Mouse (Mus musculus) gastrocnemius, adult 18-20 months (tissue): Measurements from ENCODE around the gene Lca5l. TPM values are rescaled to one million over a fixed set of nuclear protein-coding genes. Genes with fewer than 3 reads are reported as not detected.
"Not testable (repeated sequence)": the region's sequence is repeated elsewhere in the genome, so short reads cannot be mapped to it uniquely, and the experiment has no call there.

ENCODE experiments used
- DNase-seq: peaks from one replicate; pipeline ENCODE4 v3.0.0; 2021; ENCODE audit warnings: low spot score
- total RNA-seq, 2 experiments: library from RNA; stranded (reverse); gene quantifications; 2 replicates each; pipeline ENCODE4 v1.2.3; 2021

Lca5l gene
- total RNA-seq, 2 experiments from 2014 or later = 0.55 to 0.73 TPM

DNA sequence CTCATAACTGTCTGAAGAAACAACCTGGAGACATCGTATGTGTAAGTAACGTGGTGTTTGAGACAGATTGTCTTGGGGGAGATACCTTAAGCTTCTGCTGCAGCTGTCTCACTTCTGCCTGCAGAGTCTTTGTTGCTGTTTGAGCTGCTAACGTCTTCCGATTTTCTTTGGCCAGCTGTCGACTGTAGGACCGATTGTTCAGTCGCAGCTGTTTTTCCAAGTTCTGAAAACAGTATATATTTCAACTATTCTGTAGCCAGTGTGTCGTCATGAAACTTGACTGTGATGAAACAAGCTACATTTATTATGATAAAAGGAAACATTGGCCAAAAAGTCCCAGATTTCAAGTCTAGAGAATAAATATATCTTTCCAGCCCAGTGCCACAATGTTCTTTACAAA lies 18.4 kb downstream of the Lca5l start:
- no peak for DNase-seq

GRCm38 (mm10) chr16:96168837-96169236 lies 23.2 kb downstream of the Lca5l start:
- DNase-seq = no peak

GRCm38 (mm10) chr16:96165723-96166264 lies 26.3 kb downstream of the Lca5l start:
- DNase-seq = no peak

DNA sequence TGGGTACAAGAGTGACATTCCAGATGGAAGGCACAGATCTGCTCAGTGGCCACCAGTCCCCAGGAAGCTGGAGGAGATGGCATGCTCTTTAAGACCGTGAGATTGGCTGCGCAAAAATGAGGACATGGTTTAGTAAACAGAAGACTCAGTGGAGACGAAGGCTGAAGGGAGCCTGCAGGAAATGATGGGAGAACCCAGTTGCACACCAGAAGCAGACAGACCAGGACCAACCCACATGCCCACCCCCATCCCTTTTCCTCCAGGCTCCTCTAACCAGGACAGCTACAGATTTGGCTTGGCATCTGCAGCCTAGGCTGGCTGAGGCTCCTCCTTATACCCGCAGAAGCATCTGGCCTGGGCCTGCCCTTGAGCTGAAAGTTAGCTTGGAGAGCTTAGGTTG lies 30.7 kb downstream of the Lca5l start:
- no peak for DNase-seq

GRCm38 (mm10) chr16:96160927-96161326 lies 31.1 kb downstream of the Lca5l start:
- DNase-seq = no peak

GRCm38 (mm10) chr16:96159794-96160346 lies 32.2 kb downstream of the Lca5l start:
- no peak for DNase-seq

- peak; percentile 56 for DNase-seq
Measured at GRCm38 (mm10) chr16:96159091-96159731, 32.9 kb downstream of the Lca5l start.

DNA sequence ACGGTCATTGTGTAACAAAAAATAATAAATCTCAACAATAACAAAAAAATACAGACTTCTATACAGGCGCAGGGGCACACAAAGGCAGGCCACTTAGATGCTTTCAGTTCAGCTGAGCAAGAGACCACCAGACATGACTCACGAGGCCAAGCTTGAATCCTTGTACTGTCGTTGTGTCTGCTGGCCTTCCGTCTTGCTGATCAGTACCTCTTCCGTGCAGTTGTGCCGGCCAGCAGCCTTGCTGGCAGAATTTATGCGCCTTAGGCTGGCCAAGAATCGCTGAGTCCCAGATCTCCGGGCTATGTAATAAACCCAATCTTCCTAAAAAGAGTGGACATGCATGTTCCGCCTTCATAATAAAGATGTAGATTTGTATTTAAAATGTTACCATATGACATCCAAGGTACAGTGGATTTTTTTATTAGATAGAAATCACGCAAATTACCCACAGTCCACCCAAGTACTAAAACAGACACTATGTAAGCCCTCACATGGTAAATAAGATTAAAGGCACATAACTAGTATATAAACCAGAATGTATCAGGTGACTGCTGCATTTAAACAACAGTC lies 33.5 kb downstream of the Lca5l start:
- no peak for DNase-seq

DNA sequence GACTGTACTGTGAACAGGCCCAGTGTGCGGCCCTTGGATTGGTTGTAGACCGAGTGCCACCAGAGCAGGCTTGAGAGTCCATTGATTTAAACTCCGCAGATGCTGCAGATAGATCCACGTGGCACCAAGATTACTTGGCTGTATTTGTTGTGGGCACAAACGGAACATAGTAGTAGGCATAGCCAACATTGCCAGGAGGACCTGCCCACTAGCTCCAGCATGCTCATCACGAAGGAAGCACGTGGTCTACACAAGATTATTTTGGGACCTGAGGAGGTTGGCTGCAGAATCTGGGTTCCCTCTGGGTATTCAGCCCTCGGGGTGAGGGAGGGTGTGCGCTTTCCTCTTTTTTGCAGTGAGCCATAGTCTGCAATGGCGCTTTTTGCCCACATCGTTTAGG lies 34.9 kb downstream of the Lca5l start:
- DNase-seq = peak; percentile 41

- no peak for DNase-seq
Measured at GRCm38 (mm10) chr16:96156019-96156418, 36.1 kb downstream of the Lca5l start.

DNA sequence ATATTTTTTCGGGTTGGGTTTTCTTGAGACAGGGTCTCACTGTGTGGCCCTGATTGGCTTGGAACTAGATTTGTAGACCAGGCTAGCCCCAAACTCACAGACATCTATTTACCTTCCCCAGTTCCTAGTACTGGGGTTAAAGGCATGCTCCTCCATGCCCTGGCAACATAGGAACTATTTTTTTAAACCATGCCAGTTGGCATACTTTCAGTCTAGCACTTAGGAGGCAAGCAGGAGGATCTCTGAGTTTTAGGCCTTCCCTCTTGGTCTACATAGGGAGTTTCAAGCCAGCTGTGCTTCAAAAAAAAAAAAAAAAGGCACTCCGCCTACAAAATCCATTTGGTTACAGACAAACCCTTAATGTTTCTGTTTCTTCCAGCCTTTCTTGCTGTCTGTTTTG lies 37.6 kb downstream of the Lca5l start:
- DNase-seq = no peak

DNA sequence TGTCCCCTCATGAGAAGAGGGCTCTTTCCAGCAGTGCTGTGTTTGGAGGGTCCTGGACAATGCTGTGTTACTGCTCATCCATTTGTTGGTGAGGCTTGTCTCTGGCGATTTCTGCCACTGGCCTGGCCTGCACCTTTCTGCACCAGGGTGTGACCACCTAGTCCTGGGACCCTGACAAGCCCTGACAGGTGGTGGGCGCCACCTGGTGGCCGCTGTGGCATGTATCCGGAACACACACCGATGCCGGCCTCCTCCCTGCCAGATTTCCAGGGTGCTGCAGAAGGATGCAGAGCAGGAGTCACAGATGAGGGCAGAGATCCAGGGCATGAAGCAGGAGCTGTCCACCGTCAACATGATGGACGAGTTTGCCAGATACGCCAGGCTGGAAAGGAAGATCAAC lies 40.5 kb downstream of the Lca5l start:
- peak; percentile 66 for DNase-seq

DNA sequence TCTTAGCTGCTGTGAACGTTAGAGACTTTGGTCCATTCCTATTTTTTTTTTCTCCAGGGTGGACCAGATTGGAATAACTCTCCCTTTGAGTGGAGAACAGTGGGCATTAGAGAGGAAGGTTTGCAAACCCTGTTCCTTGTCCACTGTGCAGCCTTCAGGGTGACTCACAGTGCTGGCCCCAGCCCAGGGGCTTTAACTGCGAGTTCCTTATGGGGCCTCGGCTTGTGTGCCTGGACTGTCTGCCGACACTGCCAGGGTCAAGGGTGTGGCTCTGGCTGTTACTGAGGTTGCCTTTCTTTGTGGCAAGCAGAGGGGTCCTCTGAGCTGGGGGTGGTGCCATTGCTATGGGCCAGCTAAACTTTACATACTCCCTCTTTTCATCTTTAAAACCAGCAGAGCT lies 41.1 kb downstream of the Lca5l start:
- no peak for DNase-seq

GRCm38 (mm10) chr16:96149311-96149710 lies 42.8 kb downstream of the Lca5l start:
- DNase-seq = no peak

GRCm38 (mm10) chr16:96148834-96149233 lies 43.2 kb downstream of the Lca5l start:
- DNase-seq = no peak

- DNase-seq = no peak
Measured at GRCm38 (mm10) chr16:96145814-96146213, 46.3 kb downstream of the Lca5l start.

- peak; percentile 100 for DNase-seq
Measured at GRCm38 (mm10) chr16:96145110-96145800, 46.8 kb downstream of the Lca5l start, which contains the start of gene Wrb. Gene Wrb (plus strand): TSS chr16:96145407.

GRCm38 (mm10) chr16:96144748-96145109 lies 47.3 kb downstream of the Lca5l start:
- not testable (repeated sequence) for DNase-seq

- DNase-seq = no peak
Measured at GRCm38 (mm10) chr16:96128466-96128865, 63.6 kb downstream of the Lca5l start.

DNA sequence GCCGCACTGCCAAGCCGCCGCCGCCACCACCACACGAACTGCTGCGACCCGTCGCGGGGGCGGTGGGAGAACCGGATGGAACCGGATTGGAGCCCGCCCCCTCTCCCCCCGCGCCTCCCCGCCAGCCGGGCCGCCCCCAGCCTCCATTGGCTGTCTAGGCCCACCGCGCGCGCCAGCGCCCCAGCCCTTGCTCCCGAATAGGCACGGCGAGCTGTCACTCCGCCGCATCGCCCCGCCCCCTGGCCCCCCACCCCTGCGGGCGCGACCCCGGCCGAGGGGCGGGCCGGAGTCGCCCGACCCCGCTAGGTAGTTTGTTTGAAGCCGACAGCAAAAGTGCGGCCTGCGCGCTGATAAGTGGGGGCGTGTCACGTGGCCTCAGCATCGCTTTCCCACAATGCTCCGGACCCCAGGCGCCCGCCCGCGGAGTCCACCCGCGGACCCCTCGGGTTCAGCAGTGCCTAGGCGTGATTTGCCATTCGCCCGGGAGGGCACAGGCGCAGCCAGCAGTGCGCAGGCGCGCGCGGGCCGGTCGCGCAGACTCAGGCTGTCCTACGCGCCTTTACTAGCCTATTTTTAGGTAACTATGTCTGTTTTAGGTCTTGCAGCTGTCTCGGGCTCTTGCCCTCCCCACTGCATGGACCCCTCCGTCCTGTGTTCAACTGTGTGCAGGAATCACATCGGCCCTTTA lies 64.3 kb downstream of the Lca5l start, which contains the start of gene Hmgn1:
TSS of gene Hmgn1 (minus strand) at position 73 of the 688 bp plus-strand sequence.
- DNase-seq = peak; percentile 95

- DNase-seq = no peak
Measured at GRCm38 (mm10) chr16:96127288-96127656, 64.8 kb downstream of the Lca5l start.
